Mouse (Mus musculus) neutrophil, adult 5-6 weeks (primary cell): ENCODE results near the gene Rdh16f2. TPM values are rescaled to one million over a fixed set of nuclear protein-coding genes. Genes with fewer than 3 reads are reported as not detected.
"Not testable (repeated sequence)": the region's sequence is repeated elsewhere in the genome, so short reads cannot be mapped to it uniquely, and the experiment has no call there.

Experiments
- ATAC-seq: fragments of 151-379, 151-347 bp; 2 replicates; pipeline ENCODE4 v1.8.0; 2017; ENCODE audit warnings: mild to moderate bottlenecking, moderate TSS enrichment; ENCODE audit not compliant: insufficient number of reproducible peaks, poor library complexity, low FRiP score, severe bottlenecking; ENCODE audit errors: extremely low read depth
- total RNA-seq: library from RNA; stranded (forward); fragments of 200-1000 nt; gene quantifications from 2 replicates; pipeline ENCODE4 v1.2.3, GENCODE M21; 2017

Rdh16f2 gene
- total RNA-seq, 1 experiment from 2014 or later = not detected

DNA sequence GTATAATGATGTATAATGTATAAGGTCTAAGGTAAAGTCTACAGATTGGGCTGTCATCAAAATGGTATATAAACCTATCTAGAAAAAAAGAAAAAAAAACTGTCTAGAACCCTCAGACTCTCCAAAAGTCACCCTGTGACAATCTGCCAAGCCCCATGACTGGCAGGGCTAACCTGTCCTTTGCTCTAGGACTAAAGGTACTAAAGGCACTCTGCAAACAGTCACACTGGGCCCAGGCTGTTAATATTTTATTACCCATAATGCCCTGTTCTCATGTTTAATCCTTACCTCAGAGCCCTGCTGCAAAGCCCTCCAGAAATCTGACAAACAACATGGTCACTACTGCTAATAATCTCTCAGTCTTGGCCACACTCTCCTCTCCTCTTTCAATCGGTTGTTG lies 20.3 kb downstream of the Rdh16f2 start:
- no peak for ATAC-seq

GRCm38 (mm10) chr10:127886971-127887370 lies 20.7 kb downstream of the Rdh16f2 start:
- no peak for ATAC-seq

GRCm38 (mm10) chr10:127888605-127889004 lies 22.3 kb downstream of the Rdh16f2 start, which contains the start of gene Rdh7:
Gene Rdh7 (minus strand): TSS chr10:127888817.
- no peak for ATAC-seq

GRCm38 (mm10) chr10:127891481-127891880 lies 25.2 kb downstream of the Rdh16f2 start:
- ATAC-seq = no peak

DNA sequence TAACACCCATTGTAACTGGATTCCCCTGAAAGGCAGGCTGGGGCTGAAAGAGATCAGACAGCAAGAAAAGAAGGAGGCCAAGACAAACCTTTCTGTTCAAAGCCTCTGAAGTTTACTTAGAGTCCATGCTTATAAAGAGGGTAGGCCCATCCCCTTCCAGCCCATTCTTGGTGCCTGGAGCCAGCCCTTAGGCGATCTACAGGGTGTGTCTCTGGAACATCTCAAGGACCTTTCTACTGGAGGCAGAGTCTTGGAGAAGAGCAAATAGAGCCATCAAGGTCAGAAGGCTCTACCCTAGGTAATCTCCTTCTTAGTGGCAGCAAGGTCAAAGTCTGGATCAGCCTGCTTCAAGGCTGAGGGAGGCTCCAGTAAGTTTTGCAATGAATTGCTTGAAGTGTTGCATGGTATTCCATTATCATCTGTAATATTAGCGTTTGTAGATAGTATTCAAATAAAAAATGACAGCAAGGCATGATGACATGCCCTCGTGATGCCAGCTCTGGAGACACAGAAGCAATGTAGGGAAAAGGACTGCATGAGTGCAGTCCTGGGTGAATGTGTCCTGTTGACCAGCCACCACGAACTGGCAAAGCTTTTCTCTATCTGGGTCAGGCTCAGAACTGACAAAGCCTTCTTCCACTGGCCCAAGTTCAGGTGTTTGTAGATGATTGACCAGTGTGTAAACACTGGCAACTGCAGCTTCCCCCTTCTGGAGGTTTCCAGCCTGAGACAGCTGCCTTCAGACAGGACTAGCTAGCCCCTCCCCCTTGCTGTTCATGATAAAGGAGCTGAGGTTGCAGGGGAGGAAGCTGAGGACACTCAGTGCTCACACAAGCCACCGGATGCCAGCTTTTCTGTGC lies 27.1 kb downstream of the Rdh16f2 start:
- ATAC-seq = not testable (repeated sequence)

- no peak for ATAC-seq
Measured at GRCm38 (mm10) chr10:127896705-127897104, 30.4 kb downstream of the Rdh16f2 start.

GRCm38 (mm10) chr10:127897506-127897905 lies 31.2 kb downstream of the Rdh16f2 start:
- ATAC-seq = no peak; the same call in 1 of the 2 replicates

DNA sequence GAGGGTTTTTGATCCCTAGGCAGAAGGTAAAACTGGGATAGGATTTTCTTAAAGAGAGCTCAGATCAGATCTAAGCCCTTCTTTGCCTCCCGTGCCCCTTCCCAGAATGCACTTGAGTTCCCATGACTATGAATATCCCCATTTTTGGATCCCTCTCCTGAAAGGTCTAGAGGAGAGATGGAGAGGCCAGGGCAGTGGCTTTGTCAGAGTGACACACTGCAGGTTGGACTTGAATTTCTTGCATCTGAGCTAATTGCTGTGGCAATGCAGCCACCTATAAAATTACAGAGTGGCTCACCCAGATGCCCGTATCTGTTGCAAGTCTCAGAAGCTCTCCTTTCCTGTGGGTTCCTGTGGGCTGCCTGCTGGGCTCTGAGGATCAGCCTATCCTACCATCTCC lies 31.9 kb downstream of the Rdh16f2 start, which contains the start of gene Sdr9c7:
Gene Sdr9c7 (plus strand): TSS at position 301 of the 400 bp plus-strand sequence.
- ATAC-seq = no peak

DNA sequence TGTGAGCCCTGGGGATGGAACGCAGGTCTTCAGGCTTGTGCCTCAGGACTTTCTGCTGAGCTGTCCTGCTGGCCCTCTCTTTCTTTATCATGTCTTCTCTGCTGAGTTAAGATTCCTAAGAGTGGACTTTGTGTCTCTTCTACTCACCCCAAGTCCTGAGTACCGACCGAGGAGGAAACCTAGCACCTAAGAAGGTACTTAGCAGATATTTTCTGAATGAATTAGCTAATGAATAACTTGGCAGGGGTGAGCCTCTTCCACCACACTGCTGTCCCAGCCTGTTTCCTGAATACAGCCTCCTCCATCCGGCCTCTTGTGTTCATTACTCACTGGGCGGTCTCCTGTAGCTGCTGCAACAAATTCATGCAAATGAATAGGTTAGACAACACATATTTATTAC lies 33.5 kb downstream of the Rdh16f2 start:
- ATAC-seq = no peak

DNA sequence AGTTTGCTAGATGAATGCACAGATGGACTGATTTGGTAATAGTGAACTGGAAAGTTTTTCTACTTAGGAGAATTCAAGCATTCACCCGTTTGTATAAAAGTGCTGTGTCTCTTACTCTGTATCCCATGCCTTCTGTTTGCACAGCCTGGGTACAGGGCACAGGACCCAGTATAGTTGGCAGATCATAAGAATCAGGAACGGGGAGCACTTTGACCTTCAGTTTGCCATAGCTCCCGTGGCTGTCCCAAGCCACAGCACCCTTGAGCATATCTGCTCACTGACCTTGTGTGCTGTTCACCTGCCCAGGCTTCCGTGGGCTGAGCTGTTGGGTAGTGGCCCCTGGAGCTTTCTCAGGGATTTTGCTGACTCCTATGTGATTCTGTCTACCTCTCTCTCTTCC lies 35.5 kb downstream of the Rdh16f2 start:
- ATAC-seq = no peak

DNA sequence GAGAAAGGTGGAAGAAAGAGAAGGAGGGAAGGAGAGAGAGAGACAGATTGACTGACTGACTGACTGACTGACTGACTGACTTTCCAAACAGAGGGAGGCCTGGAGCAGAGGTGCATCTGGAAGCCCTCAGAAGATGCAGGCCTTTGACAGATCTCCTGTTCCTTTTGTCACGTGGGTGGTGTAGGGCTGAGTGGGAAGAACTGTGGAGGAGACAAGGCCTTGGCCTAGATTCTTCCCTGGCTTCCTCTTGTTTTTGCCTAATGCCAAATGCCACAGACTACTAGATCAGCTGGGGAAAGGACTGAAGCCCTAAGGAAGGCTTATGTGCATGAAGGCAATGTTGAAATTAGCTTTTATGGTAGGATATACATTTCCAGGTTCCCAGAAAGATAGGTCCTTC lies 36.8 kb downstream of the Rdh16f2 start:
- ATAC-seq = no peak

DNA sequence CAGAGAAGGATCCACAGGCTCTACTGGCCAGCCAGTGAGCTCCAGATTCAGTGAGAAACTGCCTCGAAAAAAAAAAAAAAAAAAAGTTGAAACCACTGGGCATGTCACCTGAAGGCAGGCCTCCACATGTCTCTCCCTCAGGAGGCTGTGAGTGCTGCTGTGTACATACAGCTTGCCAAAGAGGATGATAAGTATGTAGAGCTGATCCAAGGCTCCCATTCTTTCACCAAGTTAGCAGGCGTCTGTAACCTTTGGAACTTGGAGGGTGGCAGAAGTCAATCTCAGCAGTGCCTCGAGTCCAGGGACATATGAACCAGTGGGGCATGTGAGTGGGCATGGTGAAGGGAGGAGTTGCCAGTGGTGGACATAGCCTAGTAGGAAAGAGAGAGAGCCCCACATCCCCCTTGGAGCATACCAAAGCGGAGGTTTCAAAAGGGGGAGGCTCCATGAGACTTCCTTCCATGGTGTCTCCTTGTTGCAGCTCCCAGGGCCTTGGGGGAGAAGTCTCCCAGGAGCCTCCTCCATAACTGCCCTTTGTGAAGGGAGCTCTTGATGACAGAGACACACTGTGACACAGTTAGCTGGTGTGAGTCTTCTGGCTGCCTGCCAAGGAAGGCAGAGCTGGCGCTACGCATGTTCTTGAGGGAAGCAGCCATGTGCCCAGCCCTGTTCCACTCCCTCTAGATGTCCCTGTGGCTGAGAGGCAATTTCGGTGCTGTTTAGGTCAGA lies 38.6 kb downstream of the Rdh16f2 start:
- ATAC-seq = no peak

GRCm38 (mm10) chr10:127906138-127906537 lies 39.9 kb downstream of the Rdh16f2 start:
- ATAC-seq = no peak

DNA sequence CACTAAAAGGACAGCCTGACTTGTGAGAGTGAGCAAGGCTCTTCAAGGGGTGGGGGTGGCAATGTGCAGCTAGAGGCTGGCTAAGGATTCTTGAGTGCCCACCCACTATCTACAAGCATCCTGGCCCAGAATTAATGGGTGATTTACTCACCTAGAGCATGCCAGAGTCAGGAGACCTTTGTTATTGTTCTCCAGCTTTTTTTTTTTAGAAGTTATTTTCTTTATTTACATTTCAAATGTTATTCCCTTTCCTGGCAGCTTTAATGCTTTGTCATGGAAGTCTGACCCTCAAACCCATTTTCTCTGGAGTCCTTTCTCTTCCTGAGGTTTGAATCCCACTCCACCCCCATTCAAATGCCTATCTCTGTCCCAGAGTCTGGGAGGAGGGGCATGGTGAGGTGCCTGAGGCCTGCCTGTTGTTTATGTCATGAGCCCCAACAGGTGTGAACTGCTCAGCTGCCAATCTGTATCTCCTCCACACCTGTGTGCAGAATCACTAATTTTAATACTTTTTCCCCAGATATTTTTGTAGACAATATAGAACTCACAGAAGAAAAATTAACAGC lies 41.2 kb downstream of the Rdh16f2 start:
- ATAC-seq = no peak

DNA sequence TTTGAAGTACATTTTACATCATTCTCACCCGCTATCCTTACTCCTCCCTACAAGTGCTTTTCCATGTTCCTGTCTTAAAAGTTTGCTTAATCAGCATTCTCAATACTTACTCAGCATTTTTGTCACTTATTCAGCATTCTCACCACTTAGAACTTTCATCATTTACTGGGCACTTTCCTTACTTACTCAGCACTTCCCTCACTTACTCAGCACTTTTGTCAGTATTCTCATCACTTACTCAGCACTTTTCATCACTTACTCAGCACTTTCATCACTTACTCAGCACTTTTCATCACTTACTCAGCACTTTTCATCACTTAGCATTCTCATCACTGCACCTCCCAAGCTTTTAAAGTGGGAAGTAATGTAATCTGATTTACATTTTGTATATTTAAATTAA lies 49.3 kb downstream of the Rdh16f2 start:
- no peak for ATAC-seq

DNA sequence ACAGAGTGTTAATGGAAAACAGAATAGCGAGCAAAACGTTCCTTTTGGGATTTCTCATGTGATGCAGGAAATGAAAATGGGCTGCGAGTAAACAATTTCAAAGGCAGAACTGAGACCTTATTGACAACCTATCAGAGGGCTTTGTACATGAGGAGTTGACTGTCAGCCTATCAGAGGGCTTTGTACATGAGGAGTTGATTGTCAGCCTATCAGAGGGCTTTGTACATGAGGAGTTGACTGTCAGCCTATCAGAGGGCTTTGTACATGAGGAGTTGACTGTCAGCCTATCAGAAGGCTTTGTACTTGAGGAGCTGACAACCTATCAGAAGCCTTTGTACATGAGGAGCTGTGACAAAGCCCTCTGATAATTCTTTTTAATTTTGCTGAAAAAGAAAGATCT lies 50.9 kb downstream of the Rdh16f2 start:
- not testable (repeated sequence) for ATAC-seq

- ATAC-seq = no peak
Measured at GRCm38 (mm10) chr10:127917651-127918050, 51.4 kb downstream of the Rdh16f2 start.

DNA sequence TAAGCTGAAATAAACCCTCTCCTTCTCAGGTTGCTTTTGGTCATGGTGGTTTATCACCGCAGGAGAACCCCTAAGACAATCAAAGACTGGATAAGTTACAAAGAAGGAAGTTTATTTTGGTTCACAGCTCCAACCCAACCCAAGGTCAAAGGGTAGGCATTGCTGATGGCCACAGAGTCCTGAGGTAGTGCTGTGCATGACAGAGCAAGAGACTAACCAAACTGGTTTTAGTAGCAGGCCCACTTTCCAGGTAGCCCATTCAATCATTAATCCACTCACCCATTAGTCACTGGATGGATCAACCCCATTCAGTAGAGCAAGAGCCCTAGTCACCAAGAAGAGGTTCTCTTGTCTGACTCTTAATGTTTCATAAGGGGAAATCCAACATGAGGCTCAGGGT lies 56.0 kb downstream of the Rdh16f2 start:
- ATAC-seq = no peak

DNA sequence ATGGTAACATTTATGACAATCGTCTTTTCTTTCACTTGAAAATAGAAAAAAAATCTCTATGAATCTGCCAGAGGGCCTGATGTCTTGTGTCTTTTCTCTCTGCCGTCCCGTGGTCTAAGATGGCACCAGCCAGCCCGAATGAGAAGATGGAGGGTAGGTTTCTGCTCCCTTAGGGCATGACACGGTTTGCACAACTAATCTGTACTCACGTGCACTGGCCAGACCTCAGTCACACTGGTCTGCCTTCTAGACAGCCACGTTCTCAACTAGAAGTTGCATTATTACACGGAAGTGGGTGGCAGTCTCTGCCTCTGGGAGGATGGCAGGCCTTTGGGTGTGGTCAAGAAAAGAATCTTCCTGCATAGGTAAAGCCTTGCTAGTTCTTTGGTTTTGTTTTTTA lies 56.8 kb downstream of the Rdh16f2 start:
- ATAC-seq = no peak
